Mouse (Mus musculus) forebrain, postnatal 0 days (tissue): ENCODE data around the gene Ndufa12. TPM values are rescaled to one million over a fixed set of nuclear protein-coding genes. Genes with fewer than 3 reads are reported as not detected.

Experiments
- ATAC-seq: fragments of 200-750 bp; cut with Nextera tagmentation; 2 replicates; pipeline ENCODE4 v1.8.0; 2017; ENCODE audit warnings: mild to moderate bottlenecking, moderate library complexity
- DNase-seq: peaks from one replicate; pipeline ENCODE4 v3.0.0-alpha.2; 2015
- H3K27ac ChIP-seq: fragments of 300-500 bp; sonication (generic); 2 replicates; pipeline ENCODE4 v1.5.1; 2014; ENCODE audit warnings: low read depth, mild to moderate bottlenecking, antibody characterized with exemption, low read length, moderate library complexity, mixed read lengths
- H3K27me3 ChIP-seq: fragments of 300-500 bp; sonication (generic); 2 replicates; pipeline ENCODE4 v1.6.1; 2014; ENCODE audit warnings: mild to moderate bottlenecking, low read length, mixed read lengths; ENCODE audit not compliant: insufficient read depth
- H3K36me3 ChIP-seq: fragments of 300-500 bp; sonication (generic); 2 replicates; pipeline ENCODE4 v1.6.1; 2014; ENCODE audit warnings: mild to moderate bottlenecking, moderate library complexity; ENCODE audit not compliant: insufficient read depth
- H3K4me1 ChIP-seq: fragments of 300-500 bp; sonication (generic); 2 replicates; pipeline ENCODE4 v1.6.1; 2014; ENCODE audit warnings: antibody characterized with exemption; ENCODE audit not compliant: insufficient read depth
- H3K4me2 ChIP-seq: fragments of 300-500 bp; sonication (generic); 2 replicates; pipeline ENCODE4 v1.6.1; 2014; ENCODE audit warnings: low read depth, mild to moderate bottlenecking, moderate library complexity
- H3K4me3 ChIP-seq: fragments of 300-500 bp; sonication (generic); 2 replicates; pipeline ENCODE4 v1.5.1; 2014; ENCODE audit warnings: low read depth, low read length, mixed read lengths
- H3K9ac ChIP-seq: fragments of 300-500 bp; sonication (generic); 2 replicates; pipeline ENCODE4 v1.6.1; 2014; ENCODE audit warnings: mild to moderate bottlenecking
- H3K9me3 ChIP-seq: fragments of 300-500 bp; sonication (generic); 2 replicates; pipeline ENCODE4 v1.6.1; 2016; ENCODE audit warnings: low read length
- CTCF ChIP-seq: sonication (generic); IDR thresholded peaks from 2 replicates; pipeline ENCODE4 v1.5.1; 2016; ENCODE audit warnings: antibody characterized with exemption, control low read depth, low read depth
- WGBS: fragments of 180-500 bp; shearing (Covaris S2); extraction: QIAGEN DNeasy Blood & Tissue Kit; methylation state at CpG from one replicate; pipeline ENCODE4 v1.1.7; 2014; 5-methylcytosine and 5-hydroxymethylcytosine counted together
- polyA plus RNA-seq: library from polyadenylated mRNA; unstranded; fragments of >200 nt; fragmentation: Nextera tagmentation; extraction: Ambion mirVana; gene quantifications from 2 replicates; pipeline ENCODE4 v1.2.1, GENCODE M21; 2015
- total RNA-seq: library from RNA; depleted of rRNA; stranded (reverse); fragments of >200 nt; gene quantifications from 2 replicates; pipeline ENCODE4 v1.2.3, GENCODE M21; 2014

Ndufa12 gene
- total and polyA plus RNA-seq, 2 experiments from 2014 or later, result 220 to 483 TPM

DNA sequence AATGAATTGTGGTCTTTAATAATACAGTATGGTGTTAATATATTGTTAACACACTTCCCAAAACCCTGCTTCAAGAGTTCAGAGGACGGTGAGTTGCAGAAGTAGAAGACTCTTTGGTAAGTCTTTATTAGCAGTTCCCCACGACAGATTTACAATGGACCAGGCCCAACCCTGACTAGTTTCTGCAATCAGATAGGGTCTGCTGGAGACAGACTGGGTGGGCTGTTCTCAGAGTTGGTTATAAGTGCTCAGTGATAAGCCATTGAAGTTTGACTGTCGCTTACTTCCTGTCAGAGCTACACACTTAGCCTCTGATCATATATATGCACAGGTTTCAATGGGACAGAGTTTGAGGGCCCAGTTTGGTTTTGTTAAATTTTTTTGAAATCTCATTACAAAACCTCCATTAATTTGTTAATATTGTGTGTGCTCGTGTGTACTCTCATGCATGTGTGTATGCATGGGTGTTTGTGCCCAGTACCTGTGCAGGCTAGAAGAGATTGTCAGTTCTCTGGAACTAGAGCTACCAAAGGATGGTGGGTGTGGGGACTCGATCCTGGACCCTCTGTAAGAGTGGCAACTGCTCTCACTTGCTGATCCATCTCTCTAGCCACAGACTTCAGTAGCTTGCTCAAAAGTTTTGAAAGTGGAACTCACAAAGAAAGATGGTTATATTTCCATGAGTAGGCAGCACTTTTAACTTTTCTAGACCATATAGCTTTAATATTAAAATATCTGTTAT is 34.2 kb upstream of the Ndufa12 start:
- Histone ChIP-seq H3K27ac (no peak overlapping the region), H3K9ac (no peak overlapping the region), H3K4me2 (no peak overlapping the region), H3K9me3 (no peaks in the 10 kb centered on the region), H3K4me3 (no peak overlapping the region), H3K4me1 (no peaks in the 10 kb centered on the region), H3K27me3 (no peaks in the 10 kb centered on the region), H3K36me3 (peaks cover 29% of the 10 kb centered on the region)
- ATAC-seq (no peak), DNase-seq (no peak)
- WGBS, result 86% methylated on average over 5 of the region's 5 CpGs
- TF ChIP-seq CTCF, result no peak

DNA sequence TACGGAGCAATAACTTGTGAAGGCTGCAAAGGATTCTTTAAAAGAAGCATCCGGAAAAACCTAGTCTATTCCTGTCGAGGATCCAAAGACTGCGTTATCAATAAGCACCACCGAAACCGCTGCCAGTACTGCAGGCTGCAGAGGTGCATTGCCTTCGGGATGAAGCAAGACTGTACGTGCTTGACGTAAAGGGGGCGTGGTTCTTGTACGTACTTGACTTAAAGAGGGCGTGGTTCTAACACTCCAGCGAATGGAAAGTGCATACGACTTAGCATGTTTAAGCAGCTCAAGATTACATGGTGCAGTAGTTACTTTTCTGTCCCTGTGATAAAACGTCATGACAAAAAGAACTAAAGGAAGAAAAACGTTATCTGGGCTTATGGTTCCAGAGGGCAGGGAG is 33.1 kb upstream of the Ndufa12 start:
- Histone ChIP-seq H3K4me3 (no peak overlapping the region), H3K27me3 (no peaks in the 10 kb centered on the region), H3K27ac (no peak overlapping the region), H3K9me3 (no peaks in the 10 kb centered on the region), H3K4me1 (no peaks in the 10 kb centered on the region), H3K9ac (no peak overlapping the region), H3K4me2 (no peak overlapping the region), H3K36me3 (peaks cover 35% of the 10 kb centered on the region)
- TF ChIP-seq CTCF, result no peak
- 91% methylated on average over 16 of the region's 16 CpGs for WGBS
- DNase-seq (no peak), ATAC-seq (no peak)

DNA sequence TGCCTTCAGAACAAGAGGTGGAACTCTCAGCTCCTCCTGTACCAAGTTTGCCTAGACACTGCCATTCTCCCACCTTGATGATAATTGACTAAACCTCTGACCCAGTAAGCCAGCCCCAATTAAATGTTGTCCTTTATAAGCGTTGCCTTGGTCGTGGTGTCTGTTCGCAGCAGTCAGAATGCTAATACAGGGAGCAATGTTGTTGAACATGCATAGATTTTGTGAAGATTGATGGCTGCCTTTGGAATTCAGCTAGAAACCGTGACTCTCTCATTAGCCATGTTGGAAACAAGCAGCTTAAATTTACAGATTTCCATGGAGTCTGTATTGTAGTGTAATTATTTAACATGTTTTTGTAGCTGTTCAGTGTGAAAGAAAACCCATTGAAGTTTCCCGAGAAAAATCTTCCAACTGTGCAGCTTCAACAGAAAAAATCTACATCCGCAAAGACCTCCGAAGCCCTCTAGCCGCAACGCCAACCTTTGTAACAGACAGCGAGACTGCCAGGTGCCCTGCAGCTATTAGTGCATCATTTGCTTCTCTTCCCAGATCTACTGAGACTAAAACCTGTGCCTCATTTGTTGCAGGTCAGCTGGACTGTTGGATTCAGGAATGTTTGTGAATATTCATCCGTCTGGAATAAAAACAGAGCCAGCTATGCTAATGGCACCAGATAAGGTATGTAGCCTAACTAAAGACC is 31.3 kb upstream of the Ndufa12 start:
- H3K27ac ChIP-seq, result no peak overlapping the region
- no peak for DNase-seq
- WGBS, result 47% methylated on average over 11 of the region's 11 CpGs
- H3K27me3 ChIP-seq, result no peaks in the 10 kb centered on the region
- no peaks in the 10 kb centered on the region for H3K9me3 ChIP-seq
- no peak overlapping the region for H3K4me3 ChIP-seq
- H3K9ac ChIP-seq, result no peak overlapping the region
- no peak for TF ChIP-seq CTCF
- H3K4me1 ChIP-seq, result no peaks in the 10 kb centered on the region
- ATAC-seq, result no peak
- peaks cover 36% of the 10 kb centered on the region for H3K36me3 ChIP-seq
- no peak overlapping the region for H3K4me2 ChIP-seq

DNA sequence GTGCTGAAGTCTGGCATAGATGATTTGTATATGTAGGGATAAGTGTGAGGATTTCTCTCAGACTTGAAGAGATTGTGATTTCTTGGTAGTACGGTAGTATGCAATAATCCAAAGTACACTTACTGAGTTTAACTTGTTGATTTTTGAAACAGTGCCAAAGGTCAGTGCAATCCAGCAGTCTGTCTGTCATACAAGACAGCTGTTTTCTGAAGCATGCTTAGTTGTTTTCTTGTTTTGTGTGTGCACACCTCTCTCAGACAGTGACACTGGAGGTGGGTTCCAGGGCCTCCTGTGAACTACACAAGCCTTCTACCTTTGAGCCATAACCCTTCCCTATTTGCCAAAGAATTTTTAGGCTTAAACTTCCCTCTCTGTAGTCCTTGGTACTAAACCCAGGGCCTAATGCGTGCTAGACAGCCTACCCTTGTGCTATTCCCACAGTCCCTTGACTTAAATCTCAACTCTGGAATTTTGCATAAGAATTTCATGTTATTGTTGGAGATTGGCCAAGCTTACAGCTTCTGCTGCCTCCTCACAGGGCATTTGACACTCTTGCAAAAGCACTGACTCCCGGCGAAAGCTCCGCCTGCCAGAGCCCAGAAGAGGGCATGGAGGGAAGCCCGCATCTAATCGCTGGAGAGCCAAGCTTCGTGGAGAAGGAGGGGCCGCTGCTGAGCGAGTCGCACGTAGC is 26.9 kb upstream of the Ndufa12 start:
- no peak overlapping the region for H3K27ac ChIP-seq
- TF ChIP-seq CTCF, result no peak
- DNase-seq, result no peak
- no peaks in the 10 kb centered on the region for H3K27me3 ChIP-seq
- H3K4me3 ChIP-seq, result no peak overlapping the region
- H3K36me3 ChIP-seq, result peaks cover 30% of the 10 kb centered on the region
- H3K4me2 ChIP-seq, result no peak overlapping the region
- H3K9ac ChIP-seq, result no peak overlapping the region
- no peak for ATAC-seq
- H3K4me1 ChIP-seq, result no peaks in the 10 kb centered on the region
- WGBS, result 39% methylated on average over 12 of the region's 12 CpGs
- H3K9me3 ChIP-seq, result no peaks in the 10 kb centered on the region

DNA sequence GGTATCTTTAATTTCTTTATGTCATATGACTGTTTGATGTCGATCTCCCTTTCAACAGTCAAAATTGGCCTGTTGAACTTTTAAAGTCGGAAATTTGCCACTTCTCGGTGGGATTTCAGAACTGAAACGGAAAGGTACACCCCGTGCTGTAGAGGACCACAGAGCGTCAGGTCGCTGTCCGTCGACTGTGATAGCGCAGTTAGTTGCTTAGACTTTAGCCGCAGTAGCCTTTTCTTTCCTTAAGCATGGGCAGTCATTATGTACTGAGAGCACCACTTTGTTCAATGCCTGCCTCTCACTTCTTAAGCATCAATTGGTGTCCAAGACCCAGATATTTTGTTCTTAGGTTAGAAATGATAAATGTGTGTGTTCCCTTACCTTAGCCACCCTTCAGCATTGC is 26.4 kb upstream of the Ndufa12 start:
- H3K27me3 ChIP-seq, result no peaks in the 10 kb centered on the region
- no peak for TF ChIP-seq CTCF
- no peak overlapping the region for H3K9ac ChIP-seq
- H3K4me1 ChIP-seq, result no peaks in the 10 kb centered on the region
- no peaks in the 10 kb centered on the region for H3K9me3 ChIP-seq
- H3K4me2 ChIP-seq, result no peak overlapping the region
- 32% methylated on average over 11 of the region's 11 CpGs for WGBS
- H3K36me3 ChIP-seq, result peaks cover 30% of the 10 kb centered on the region
- no peak overlapping the region for H3K4me3 ChIP-seq
- H3K27ac ChIP-seq, result no peak overlapping the region
- ATAC-seq (no peak), DNase-seq (no peak)

DNA sequence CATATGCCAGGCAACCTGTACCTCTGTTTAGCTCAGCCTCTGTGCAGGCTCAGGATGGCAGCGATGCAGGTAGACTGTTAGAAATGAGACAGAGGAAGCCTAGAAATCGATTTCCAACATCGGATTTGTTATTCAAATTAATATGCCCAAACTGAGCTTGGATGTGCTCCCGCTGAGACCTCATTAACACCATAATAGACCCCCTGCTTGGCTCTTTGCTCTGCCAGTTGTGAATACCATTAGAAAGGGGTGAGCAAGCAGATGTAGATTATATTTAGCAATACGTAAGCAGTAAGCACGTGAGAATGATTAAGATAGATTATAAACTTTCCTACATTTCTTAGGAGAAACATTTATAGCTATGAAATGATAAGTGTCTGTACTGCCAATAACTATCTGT is 25.8 kb upstream of the Ndufa12 start:
- no peaks in the 10 kb centered on the region for H3K9me3 ChIP-seq
- H3K4me1 ChIP-seq, result no peaks in the 10 kb centered on the region
- H3K4me2 ChIP-seq, result no peak overlapping the region
- H3K9ac ChIP-seq, result no peak overlapping the region
- H3K27me3 ChIP-seq, result no peaks in the 10 kb centered on the region
- no peak overlapping the region for H3K4me3 ChIP-seq
- no peak overlapping the region for H3K27ac ChIP-seq
- H3K36me3 ChIP-seq, result peaks cover 30% of the 10 kb centered on the region
- WGBS, result 13% methylated on average over 6 of the region's 6 CpGs
- no peak for TF ChIP-seq CTCF
- DNase-seq (no peak), ATAC-seq (no peak; the same call in 1 of the 2 replicates)

DNA sequence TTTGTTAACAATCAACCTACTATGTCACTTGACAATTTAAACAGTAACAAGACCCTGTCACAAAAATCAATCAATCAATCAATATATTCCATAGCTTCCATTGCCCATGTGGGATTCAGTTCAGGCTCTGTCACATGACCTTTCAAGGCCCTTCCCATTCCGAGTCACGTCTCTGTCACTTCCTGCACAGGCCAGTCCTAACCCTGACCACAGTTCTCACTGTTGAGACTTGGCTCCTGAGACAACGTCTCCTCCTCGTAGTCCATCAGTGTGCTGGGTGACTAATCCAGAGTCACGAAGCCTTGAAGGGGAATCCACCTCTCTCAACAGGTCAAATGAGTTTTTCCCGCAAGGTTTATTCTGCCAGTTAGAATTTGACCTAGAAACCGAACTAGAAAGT is 23.9 kb upstream of the Ndufa12 start:
- H3K4me2 ChIP-seq, result no peak overlapping the region
- no peak for TF ChIP-seq CTCF
- H3K36me3 ChIP-seq, result peaks cover 21% of the 10 kb centered on the region; the same call in 1 of the 2 replicates
- WGBS, result 91% methylated on average over 7 of the region's 7 CpGs
- H3K27me3 ChIP-seq, result no peaks in the 10 kb centered on the region
- DNase-seq (no peak), ATAC-seq (no peak)
- H3K4me1 ChIP-seq, result no peaks in the 10 kb centered on the region
- H3K9me3 ChIP-seq, result no peaks in the 10 kb centered on the region
- no peak overlapping the region for H3K4me3 ChIP-seq
- no peak overlapping the region for H3K27ac ChIP-seq
- H3K9ac ChIP-seq, result no peak overlapping the region
